Mouse (Mus musculus): Measurements from ENCODE around the gene Cdk20.
"Not testable (repeated sequence)": the region's sequence is repeated elsewhere in the genome, so short reads cannot be mapped to it uniquely, and the experiment has no call there.

- not testable (repeated sequence) for TF ChIP-seq CTCF (IDR thresholded peaks at IDR 0.05; ENCODE audit: borderline replicate concordance, insufficient read depth, low read depth, low read length); POLR2A (IDR thresholded peaks at IDR 0.05; ENCODE audit: borderline replicate concordance, insufficient read depth, low read length)
Measured at GRCm38 (mm10) chr13:64457225-64457978, 25.3 kb downstream of the Cdk20 start.
